Mouse (Mus musculus): ENCODE data around the gene 9530053A07Rik.
"Not testable (repeated sequence)": the region's sequence is repeated elsewhere in the genome, so short reads cannot be mapped to it uniquely, and the experiment has no call there.

- not testable (repeated sequence) for TF ChIP-seq CTCF, EP300 (IDR thresholded peaks at IDR 0.05; ENCODE audit: low read depth)
These were observed 26.3 kb upstream of the 9530053A07Rik start for GRCm38 (mm10) chr7:28102936-28103335.
